In the genomic region with DNA sequence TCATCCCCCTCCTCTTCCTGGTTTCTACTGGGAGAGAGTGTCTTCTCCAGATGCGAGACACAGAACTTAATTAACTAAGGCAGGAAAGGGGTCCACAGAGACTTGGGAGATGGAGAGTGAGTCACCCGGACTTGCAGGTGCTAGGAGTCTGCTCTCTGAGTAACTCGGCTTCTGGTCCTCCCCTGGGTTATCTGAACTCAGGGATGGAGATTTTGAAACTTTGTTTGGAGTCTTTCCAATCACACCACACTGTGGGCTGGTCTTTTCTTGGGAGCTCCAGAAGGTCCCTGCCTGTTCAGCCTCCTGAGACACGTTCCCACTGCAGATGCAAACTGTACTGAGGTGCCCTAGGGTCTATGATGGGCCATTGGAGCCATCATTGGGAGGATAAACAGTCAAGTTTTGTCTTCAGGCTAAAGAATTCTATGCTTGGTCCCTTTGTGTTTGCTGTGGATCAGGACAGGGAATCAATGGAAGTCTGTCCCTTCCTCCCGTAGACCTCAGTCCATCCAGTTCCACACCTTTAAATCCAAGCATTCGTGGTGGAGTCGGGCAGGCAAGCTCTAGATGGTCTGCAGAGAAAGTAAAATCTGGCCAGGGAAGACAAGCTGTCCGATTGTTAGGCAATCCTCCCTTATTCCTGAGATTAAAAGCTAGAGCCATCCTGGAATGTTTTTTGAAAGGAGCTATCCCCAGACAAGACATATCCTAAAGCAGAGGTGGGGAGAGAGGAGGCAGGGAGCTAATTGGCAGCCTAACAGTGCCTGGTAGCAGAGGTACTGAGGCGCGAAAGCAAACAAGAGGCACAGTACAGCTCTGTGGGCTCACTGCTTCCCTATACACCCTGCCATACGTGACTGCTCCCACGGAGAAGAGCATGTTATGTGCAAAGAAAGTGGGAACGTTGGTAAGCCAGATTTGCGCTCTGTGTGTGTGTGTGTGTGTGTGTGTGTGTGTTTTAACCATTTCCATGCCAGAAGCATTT, we compare ENCODE assay signal across 8 mouse cellular contexts. TPM values are rescaled to one million over a fixed set of nuclear protein-coding genes. Genes with fewer than 3 reads are reported as not detected.
DNase-seq lines count a peak whose midpoint lies in the region; ATAC-seq lines count a peak whose summit lies in the region.

No protein-coding gene starts in this region.

- H3K27ac ChIP-seq in lung, embryonic 16.5 days (ENCODE audit: low read length): no peak overlapping the region
- H3K27ac ChIP-seq in forebrain, embryonic 13.5 days: no peak overlapping the region
- H3K27ac ChIP-seq in kidney, embryonic 14.5 days (ENCODE audit: low read depth, low read length): no peak overlapping the region
- peak overlapping the region; percentile 53; the same call in 1 of the 2 replicates for H3K27ac ChIP-seq in midbrain, embryonic 15.5 days

- H3K4me1 ChIP-seq in lung, embryonic 16.5 days (replicated peaks; ENCODE audit: control insufficient read depth, insufficient read depth, low read length): no peaks in the 10 kb centered on the region; the same call in 1 of the 2 replicates
- H3K4me1 ChIP-seq in forebrain, embryonic 13.5 days: peaks cover 16% of the 10 kb centered on the region; the same call in 1 of the 2 replicates
- no peaks in the 10 kb centered on the region for H3K4me1 ChIP-seq in kidney, embryonic 14.5 days (ENCODE audit: control insufficient read depth, insufficient read depth, low read length)
- peaks cover 12% of the 10 kb centered on the region for H3K4me1 ChIP-seq in midbrain, embryonic 15.5 days

- 22% methylated on average over 14 of the region's 14 CpGs for WGBS in lung, embryonic 16.5 days
- WGBS in forebrain, embryonic 13.5 days: 8% methylated on average over 14 of the region's 14 CpGs
- WGBS in kidney, embryonic 14.5 days: 23% methylated on average over 14 of the region's 14 CpGs
- WGBS in midbrain, embryonic 15.5 days: 16% methylated on average over 14 of the region's 14 CpGs

- H3K9ac ChIP-seq in lung, embryonic 16.5 days (ENCODE audit: low read length): peak overlapping the region; percentile 68; the same call in 1 of the 2 replicates
- H3K9ac ChIP-seq in forebrain, embryonic 13.5 days: peak overlapping the region; percentile 75
- H3K9ac ChIP-seq in kidney, embryonic 14.5 days (ENCODE audit: low read depth, low read length): peak overlapping the region; percentile 40; the same call in 1 of the 2 replicates
- peak overlapping the region; percentile 62 for H3K9ac ChIP-seq in midbrain, embryonic 15.5 days

- H3K4me3 ChIP-seq in lung, embryonic 16.5 days (ENCODE audit: low read length): peak overlapping the region; percentile 63
- H3K4me3 ChIP-seq in forebrain, embryonic 13.5 days: peak overlapping the region; percentile 65
- peak overlapping the region; percentile 40 for H3K4me3 ChIP-seq in kidney, embryonic 14.5 days (ENCODE audit: low read length)
- peak overlapping the region; percentile 60 for H3K4me3 ChIP-seq in midbrain, embryonic 15.5 days

- H3K4me2 ChIP-seq in lung, embryonic 16.5 days (ENCODE audit: low read depth, low read length): peak overlapping the region; percentile 96
- H3K4me2 ChIP-seq in forebrain, embryonic 13.5 days: peak overlapping the region; percentile 96
- H3K4me2 ChIP-seq in kidney, embryonic 14.5 days (replicated peaks; ENCODE audit: low read depth, low read length): peak overlapping the region; percentile 58
- peak overlapping the region; percentile 91 for H3K4me2 ChIP-seq in midbrain, embryonic 15.5 days

- DNase-seq in lung, postnatal 10 days: no peak
- no peak for DNase-seq in B cell, adult 2 months
- DNase-seq in urinary bladder, postnatal 36 days (ENCODE audit: low spot score in 2 of 2): no peak
- no peak for DNase-seq in adipocyte (ENCODE audit: low spot score)

- H3K9me3 ChIP-seq in lung, embryonic 16.5 days (ENCODE audit: control insufficient read depth, low read length): peaks cover 5% of the 10 kb centered on the region
- no peaks in the 10 kb centered on the region for H3K9me3 ChIP-seq in forebrain, embryonic 13.5 days (replicated peaks)
- H3K9me3 ChIP-seq in kidney, embryonic 14.5 days (ENCODE audit: control insufficient read depth, low read length): no peaks in the 10 kb centered on the region; the same call in 1 of the 2 replicates
- no peaks in the 10 kb centered on the region for H3K9me3 ChIP-seq in midbrain, embryonic 15.5 days

- 0 out of 2 replicates have a peak, but pooled peaks have one; percentile 4 for ATAC-seq in lung, embryonic 16.5 days (ENCODE audit: low read depth)
- ATAC-seq in forebrain, embryonic 13.5 days: peak; percentile 15; the same call in 1 of the 2 replicates
- no peak; the same call in 1 of the 2 replicates for ATAC-seq in kidney, embryonic 14.5 days (ENCODE audit: low FRiP score, low TSS enrichment)
- ATAC-seq in midbrain, embryonic 15.5 days (replicated peaks): peak; percentile 73; the same call in 1 of the 2 replicates

- H3K36me3 ChIP-seq in lung, embryonic 16.5 days (ENCODE audit: control insufficient read depth, insufficient read depth, low read length): no peaks in the 10 kb centered on the region
- H3K36me3 ChIP-seq in forebrain, embryonic 13.5 days (ENCODE audit: poor library complexity, severe bottlenecking): no peaks in the 10 kb centered on the region
- H3K36me3 ChIP-seq in kidney, embryonic 14.5 days (ENCODE audit: control insufficient read depth, insufficient read depth, low read length): no peaks in the 10 kb centered on the region
- no peaks in the 10 kb centered on the region for H3K36me3 ChIP-seq in midbrain, embryonic 15.5 days (replicated peaks)

- peaks cover 7% of the 10 kb centered on the region for H3K27me3 ChIP-seq in lung, embryonic 16.5 days (ENCODE audit: control insufficient read depth, insufficient read depth, low read depth, low read length)
- peaks cover 17% of the 10 kb centered on the region for H3K27me3 ChIP-seq in forebrain, embryonic 13.5 days
- H3K27me3 ChIP-seq in kidney, embryonic 14.5 days (ENCODE audit: control insufficient read depth, insufficient read depth, low read length): peaks cover 17% of the 10 kb centered on the region
- H3K27me3 ChIP-seq in midbrain, embryonic 15.5 days (replicated peaks): peaks cover 7% of the 10 kb centered on the region

RNA-seq across cellular contexts. Expression of gene Colgalt2, which starts 1.2 kb away (rescaled TPM):
- polyA plus RNA-seq in lung, embryonic 16.5 days (2015; fragmentation: Nextera tagmentation; extraction: Ambion mirVana): 1.1 and 1.3 TPM in 2 replicates
- 1.3 and 1.5 TPM in 2 replicates for polyA plus RNA-seq in forebrain, embryonic 13.5 days (2015; fragmentation: Nextera tagmentation; extraction: Ambion mirVana)
- polyA plus RNA-seq in kidney, embryonic 14.5 days (2014; fragmentation: Nextera tagmentation; extraction: Ambion mirVana): 1.0 and 1.3 TPM in 2 replicates
- 4.1 and 4.6 TPM in 2 replicates for polyA plus RNA-seq in midbrain, embryonic 15.5 days (2015; fragmentation: Nextera tagmentation; extraction: Ambion mirVana)

RNA-seq across cellular contexts. Expression of gene Tsen15, which starts 14.4 kb away (rescaled TPM):
- polyA plus RNA-seq in lung, embryonic 16.5 days (2015; fragmentation: Nextera tagmentation; extraction: Ambion mirVana): 70.0 and 74.9 TPM in 2 replicates
- 54.2 and 57.2 TPM in 2 replicates for polyA plus RNA-seq in forebrain, embryonic 13.5 days (2015; fragmentation: Nextera tagmentation; extraction: Ambion mirVana)
- polyA plus RNA-seq in kidney, embryonic 14.5 days (2014; fragmentation: Nextera tagmentation; extraction: Ambion mirVana): 83.5 and 102 TPM in 2 replicates
- polyA plus RNA-seq in midbrain, embryonic 15.5 days (2015; fragmentation: Nextera tagmentation; extraction: Ambion mirVana): 35.9 and 37.8 TPM in 2 replicates
